Mouse (Mus musculus): ENCODE results near the gene Nek1. TPM values are rescaled to one million over a fixed set of nuclear protein-coding genes. Genes with fewer than 3 reads are reported as not detected.

The Nek1 gene
- polyA plus RNA-seq, 1 experiment from 2014 or later, result 30.3 TPM

DNA sequence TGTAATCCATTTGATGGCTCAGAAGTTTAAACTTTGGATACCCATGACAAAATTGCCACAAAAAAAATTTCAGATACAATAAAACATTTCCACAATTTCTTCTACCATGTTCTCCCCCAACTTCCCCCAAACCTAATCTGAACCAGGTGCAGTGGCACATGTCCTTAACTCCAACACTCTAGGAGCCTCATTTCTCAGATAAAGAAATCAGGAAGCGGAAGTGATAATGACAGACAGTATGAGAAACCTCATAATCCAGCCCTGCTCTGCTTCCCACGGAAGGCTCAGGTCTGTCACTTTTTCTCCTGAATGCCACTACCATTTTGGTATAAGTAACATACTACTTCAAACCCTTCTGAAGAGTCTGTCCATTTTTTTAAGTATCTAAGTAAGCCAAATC lies 29.1 kb upstream of the Nek1 start:
- 78% methylated on average over 2 of the region's 2 CpGs for WGBS
- H3K4me3 ChIP-seq (replicated peaks; ENCODE audit: low read length), result no peak overlapping the region
- H3K36me3 ChIP-seq (replicated peaks; ENCODE audit: control insufficient read depth, insufficient read depth), result no peaks in the 10 kb centered on the region
- H3K27ac ChIP-seq, result no peak overlapping the region
- no peaks in the 10 kb centered on the region for H3K9me3 ChIP-seq (ENCODE audit: control insufficient read depth, low read length)
- DNase-seq (ENCODE audit: low spot score) (no peak), ATAC-seq (ENCODE audit: low FRiP score) (no peak)
- H3K4me1 ChIP-seq (replicated peaks; ENCODE audit: control insufficient read depth, insufficient read depth, low read length), result no peaks in the 10 kb centered on the region
- H3K9ac ChIP-seq, result no peak overlapping the region
- no peak overlapping the region for H3K4me2 ChIP-seq (replicated peaks)
- H3K27me3 ChIP-seq (ENCODE audit: control insufficient read depth, insufficient read depth, low read length), result no peaks in the 10 kb centered on the region

DNA sequence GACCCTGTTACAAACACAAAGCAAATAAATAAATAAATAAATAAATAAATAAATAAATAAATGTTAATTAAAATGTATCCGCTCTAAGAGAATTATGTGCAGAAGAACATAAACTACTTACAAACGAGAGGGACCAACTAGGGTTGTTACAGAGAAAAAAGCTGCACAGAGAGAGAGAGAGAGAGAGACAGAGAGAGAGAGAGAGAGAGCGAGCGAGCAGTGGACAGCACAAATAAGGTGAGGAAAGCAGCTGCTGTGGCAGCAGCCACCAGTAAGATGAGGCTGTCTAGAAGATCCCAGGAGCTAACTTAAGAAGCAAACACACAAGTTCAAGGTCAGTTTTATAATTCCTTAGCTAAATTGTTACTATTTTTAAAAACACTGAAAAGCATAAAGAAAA lies 28.5 kb upstream of the Nek1 start:
- Histone ChIP-seq H3K36me3 (replicated peaks; ENCODE audit: control insufficient read depth, insufficient read depth) (no peaks in the 10 kb centered on the region), H3K27me3 (ENCODE audit: control insufficient read depth, insufficient read depth, low read length) (no peaks in the 10 kb centered on the region), H3K9me3 (ENCODE audit: control insufficient read depth, low read length) (no peaks in the 10 kb centered on the region), H3K4me3 (replicated peaks; ENCODE audit: low read length) (no peak overlapping the region), H3K9ac (no peak overlapping the region), H3K27ac (no peak overlapping the region), H3K4me1 (replicated peaks; ENCODE audit: control insufficient read depth, insufficient read depth, low read length) (no peaks in the 10 kb centered on the region), H3K4me2 (replicated peaks) (no peak overlapping the region)
- no peak for ATAC-seq (ENCODE audit: low FRiP score)
- DNase-seq (ENCODE audit: low spot score), result no peak
- 92% methylated on average over 4 of the region's 4 CpGs for WGBS

DNA sequence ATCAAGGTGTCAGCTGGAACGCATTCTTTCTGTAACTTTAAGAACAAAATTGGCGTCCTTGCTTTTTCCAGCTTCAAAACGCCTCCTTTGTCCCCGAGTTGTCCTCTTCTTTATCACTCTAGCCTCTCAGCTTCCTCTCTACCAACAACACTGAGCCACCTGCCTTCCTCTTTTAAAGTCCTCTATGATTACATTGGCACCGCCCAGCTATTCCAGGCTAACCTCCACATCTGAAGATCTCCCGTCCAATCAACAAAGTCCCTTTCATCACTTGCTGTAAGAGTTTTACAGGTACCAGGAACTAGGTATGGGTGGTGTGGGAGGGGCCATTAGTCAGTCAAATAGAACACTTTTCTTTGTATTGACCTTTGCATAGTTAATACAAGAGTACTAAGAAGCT lies 27.7 kb upstream of the Nek1 start:
- Histone ChIP-seq H3K27ac (no peak overlapping the region), H3K27me3 (ENCODE audit: control insufficient read depth, insufficient read depth, low read length) (no peaks in the 10 kb centered on the region), H3K4me1 (replicated peaks; ENCODE audit: control insufficient read depth, insufficient read depth, low read length) (no peaks in the 10 kb centered on the region), H3K4me2 (replicated peaks) (no peak overlapping the region), H3K36me3 (replicated peaks; ENCODE audit: control insufficient read depth, insufficient read depth) (no peaks in the 10 kb centered on the region), H3K9ac (no peak overlapping the region), H3K9me3 (ENCODE audit: control insufficient read depth, low read length) (no peaks in the 10 kb centered on the region), H3K4me3 (replicated peaks; ENCODE audit: low read length) (no peak overlapping the region)
- no peak for DNase-seq (ENCODE audit: low spot score)
- no peak for ATAC-seq (ENCODE audit: low FRiP score)
- WGBS, result 70% methylated on average over 6 of the region's 6 CpGs

DNA sequence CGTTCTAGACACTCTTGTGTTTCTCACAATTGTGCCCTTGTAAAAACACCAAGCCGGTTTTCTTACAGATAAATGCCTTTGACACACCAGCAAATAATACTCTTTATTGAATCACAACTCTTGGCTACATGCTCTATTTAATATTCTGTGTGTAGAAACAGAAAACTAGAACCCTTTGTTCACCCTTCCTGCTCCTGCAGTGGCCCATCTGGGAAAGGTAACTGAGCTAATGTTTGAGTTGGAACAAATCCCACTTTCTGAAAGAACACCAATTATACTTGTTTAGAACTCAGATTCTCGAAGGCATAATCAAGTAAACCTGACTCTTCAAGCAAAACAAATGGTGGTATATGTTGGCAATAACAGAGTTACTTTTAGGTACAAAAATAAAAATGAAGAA lies 27.3 kb upstream of the Nek1 start:
- no peak for DNase-seq (ENCODE audit: low spot score)
- no peaks in the 10 kb centered on the region for H3K9me3 ChIP-seq (ENCODE audit: control insufficient read depth, low read length)
- no peak overlapping the region for H3K27ac ChIP-seq
- no peak for ATAC-seq (ENCODE audit: low FRiP score)
- H3K4me3 ChIP-seq (replicated peaks; ENCODE audit: low read length), result no peak overlapping the region
- no peaks in the 10 kb centered on the region for H3K36me3 ChIP-seq (replicated peaks; ENCODE audit: control insufficient read depth, insufficient read depth)
- no peak overlapping the region for H3K4me2 ChIP-seq (replicated peaks)
- WGBS, result 59% methylated on average over 3 of the region's 3 CpGs
- H3K4me1 ChIP-seq (replicated peaks; ENCODE audit: control insufficient read depth, insufficient read depth, low read length), result no peaks in the 10 kb centered on the region
- H3K27me3 ChIP-seq (ENCODE audit: control insufficient read depth, insufficient read depth, low read length), result no peaks in the 10 kb centered on the region
- no peak overlapping the region for H3K9ac ChIP-seq

DNA sequence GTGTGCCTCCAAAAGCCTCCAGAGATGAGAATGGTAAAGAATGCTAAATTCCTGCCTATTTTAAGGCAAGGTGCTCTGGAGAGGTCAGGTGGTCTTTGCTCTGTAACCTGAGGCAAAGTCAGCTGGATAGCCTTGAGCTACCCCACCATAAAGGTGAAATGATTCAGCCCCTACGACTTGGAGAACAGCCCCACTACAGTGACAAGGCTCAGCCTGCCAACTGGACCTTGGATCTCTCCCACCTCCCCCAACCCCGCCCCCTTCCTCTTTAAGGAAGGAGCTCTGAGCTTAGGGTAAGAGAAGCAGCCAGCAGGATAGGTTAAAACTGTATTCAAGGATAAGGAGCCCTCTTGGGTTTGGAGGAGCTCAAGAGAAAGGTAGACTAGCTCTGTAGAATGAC lies 23.9 kb upstream of the Nek1 start:
- no peak for ATAC-seq (ENCODE audit: low FRiP score)
- Histone ChIP-seq H3K9ac (no peak overlapping the region), H3K27me3 (ENCODE audit: control insufficient read depth, insufficient read depth, low read length) (no peaks in the 10 kb centered on the region), H3K27ac (no peak overlapping the region), H3K4me3 (replicated peaks; ENCODE audit: low read length) (no peak overlapping the region), H3K4me2 (replicated peaks) (no peak overlapping the region), H3K36me3 (replicated peaks; ENCODE audit: control insufficient read depth, insufficient read depth) (no peaks in the 10 kb centered on the region), H3K9me3 (ENCODE audit: control insufficient read depth, low read length) (no peaks in the 10 kb centered on the region), H3K4me1 (replicated peaks; ENCODE audit: control insufficient read depth, insufficient read depth, low read length) (no peaks in the 10 kb centered on the region)
- 55% methylated on average over 2 of the region's 2 CpGs for WGBS
- DNase-seq (ENCODE audit: low spot score), result no peak

DNA sequence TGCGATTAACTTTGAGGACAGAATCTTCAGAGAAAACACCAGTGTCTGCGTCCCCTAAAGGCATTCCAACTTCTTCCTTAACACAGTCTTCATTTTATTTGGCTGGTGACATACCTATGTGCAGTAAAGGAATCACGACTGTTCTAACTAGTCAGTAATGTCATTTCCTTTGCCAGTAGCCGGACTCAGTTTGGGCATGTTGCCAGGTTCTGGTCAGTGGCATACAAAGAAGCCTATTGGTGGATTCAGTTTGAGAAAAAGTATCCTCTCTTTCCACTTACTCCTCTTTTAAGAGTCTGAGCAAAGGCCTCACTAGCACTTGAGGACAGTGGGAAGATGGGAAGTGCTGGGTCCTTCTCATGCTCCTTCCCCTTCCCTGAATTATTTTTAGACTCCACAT lies 21.2 kb upstream of the Nek1 start:
- Histone ChIP-seq H3K27me3 (ENCODE audit: control insufficient read depth, insufficient read depth, low read length) (no peaks in the 10 kb centered on the region), H3K4me3 (replicated peaks; ENCODE audit: low read length) (no peak overlapping the region), H3K4me2 (replicated peaks) (no peak overlapping the region), H3K9me3 (ENCODE audit: control insufficient read depth, low read length) (no peaks in the 10 kb centered on the region), H3K4me1 (replicated peaks; ENCODE audit: control insufficient read depth, insufficient read depth, low read length) (no peaks in the 10 kb centered on the region), H3K27ac (no peak overlapping the region), H3K9ac (no peak overlapping the region), H3K36me3 (replicated peaks; ENCODE audit: control insufficient read depth, insufficient read depth) (no peaks in the 10 kb centered on the region)
- DNase-seq (ENCODE audit: low spot score) (peak; percentile 47), ATAC-seq (ENCODE audit: low FRiP score) (no peak)
- 69% methylated on average over 4 of the region's 4 CpGs for WGBS

DNA sequence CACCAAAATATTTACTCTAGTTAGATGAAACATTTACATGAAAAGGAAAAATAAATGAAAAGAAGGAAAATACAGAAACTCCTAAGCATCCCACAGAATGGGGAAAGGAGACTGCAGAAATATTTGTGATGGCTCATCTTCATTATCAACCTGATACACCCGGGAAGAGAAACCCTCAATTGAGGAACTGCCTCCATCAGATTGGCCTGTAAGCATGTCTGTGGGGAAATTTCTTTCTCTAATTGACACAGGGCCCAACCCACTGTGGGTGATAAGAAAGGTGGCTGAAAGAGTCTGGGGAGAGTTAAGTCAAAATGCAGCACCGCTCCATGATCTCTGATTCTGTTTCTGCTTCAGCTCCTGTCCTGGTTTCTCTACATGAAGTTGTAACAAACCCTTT lies 19.5 kb upstream of the Nek1 start:
- Histone ChIP-seq H3K27ac (no peak overlapping the region), H3K27me3 (ENCODE audit: control insufficient read depth, insufficient read depth, low read length) (no peaks in the 10 kb centered on the region), H3K9me3 (ENCODE audit: control insufficient read depth, low read length) (no peaks in the 10 kb centered on the region), H3K9ac (no peak overlapping the region), H3K4me2 (replicated peaks) (no peak overlapping the region), H3K4me3 (replicated peaks; ENCODE audit: low read length) (no peak overlapping the region), H3K36me3 (replicated peaks; ENCODE audit: control insufficient read depth, insufficient read depth) (no peaks in the 10 kb centered on the region), H3K4me1 (replicated peaks; ENCODE audit: control insufficient read depth, insufficient read depth, low read length) (no peaks in the 10 kb centered on the region)
- ATAC-seq (ENCODE audit: low FRiP score) (no peak), DNase-seq (ENCODE audit: low spot score) (no peak)
- 85% methylated on average over 2 of the region's 2 CpGs for whole genome bisulfite sequencing

DNA sequence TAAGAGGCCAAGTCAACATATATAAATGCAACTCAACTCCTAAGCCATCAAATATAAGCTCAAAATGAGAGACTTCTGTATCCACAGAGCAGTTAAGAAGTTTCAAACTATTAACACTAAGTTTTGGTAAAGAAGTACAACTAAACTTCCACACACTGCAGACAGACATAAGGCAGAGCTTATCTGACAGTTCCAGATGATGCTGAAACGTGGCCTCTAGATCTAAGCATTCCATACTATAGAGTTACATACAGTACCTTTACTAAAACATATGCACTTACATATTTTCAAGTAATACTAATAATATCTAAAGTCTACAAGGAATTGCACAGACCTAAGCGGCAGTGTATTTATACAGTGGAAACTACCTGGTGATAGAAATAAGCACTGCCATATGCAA lies 18.2 kb upstream of the Nek1 start:
- H3K4me3 ChIP-seq (replicated peaks; ENCODE audit: low read length), result no peak overlapping the region
- H3K4me2 ChIP-seq (replicated peaks), result no peak overlapping the region
- no peaks in the 10 kb centered on the region for H3K36me3 ChIP-seq (replicated peaks; ENCODE audit: control insufficient read depth, insufficient read depth)
- H3K27me3 ChIP-seq (ENCODE audit: control insufficient read depth, insufficient read depth, low read length), result no peaks in the 10 kb centered on the region
- H3K27ac ChIP-seq, result no peak overlapping the region
- no peak for DNase-seq (ENCODE audit: low spot score)
- H3K9ac ChIP-seq, result no peak overlapping the region
- WGBS, result 92% methylated on average over 2 of the region's 2 CpGs
- no peaks in the 10 kb centered on the region for H3K9me3 ChIP-seq (ENCODE audit: control insufficient read depth, low read length)
- H3K4me1 ChIP-seq (replicated peaks; ENCODE audit: control insufficient read depth, insufficient read depth, low read length), result no peaks in the 10 kb centered on the region
- no peak for ATAC-seq (ENCODE audit: low FRiP score)

DNA sequence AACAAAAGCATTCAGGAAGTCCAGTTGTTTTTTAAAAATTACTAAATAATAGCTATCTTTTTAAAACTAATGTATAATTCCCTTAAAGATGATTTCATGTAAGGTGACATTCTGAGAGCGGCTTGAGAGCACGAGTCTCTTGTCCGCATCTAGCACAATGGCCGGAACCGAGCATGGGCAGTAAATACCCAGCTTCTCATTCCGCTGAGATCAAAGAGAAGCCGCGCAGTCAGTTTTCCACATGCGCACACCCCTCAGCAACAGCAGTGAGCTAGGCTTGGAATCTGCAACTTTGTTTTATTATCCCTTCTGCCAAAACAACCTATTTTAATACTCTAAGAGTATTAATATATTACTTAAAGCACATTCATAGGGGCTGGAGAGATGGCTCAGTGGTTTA lies 16.2 kb upstream of the Nek1 start:
- Histone ChIP-seq H3K27me3 (ENCODE audit: control insufficient read depth, insufficient read depth, low read length) (no peaks in the 10 kb centered on the region), H3K9ac (no peak overlapping the region), H3K27ac (no peak overlapping the region), H3K4me2 (replicated peaks) (no peak overlapping the region), H3K36me3 (replicated peaks; ENCODE audit: control insufficient read depth, insufficient read depth) (no peaks in the 10 kb centered on the region), H3K9me3 (ENCODE audit: control insufficient read depth, low read length) (no peaks in the 10 kb centered on the region), H3K4me1 (replicated peaks; ENCODE audit: control insufficient read depth, insufficient read depth, low read length) (peaks cover 10% of the 10 kb centered on the region), H3K4me3 (replicated peaks; ENCODE audit: low read length) (no peak overlapping the region)
- no peak for DNase-seq (ENCODE audit: low spot score)
- ATAC-seq (ENCODE audit: low FRiP score), result no peak
- WGBS, result 81% methylated on average over 9 of the region's 9 CpGs

DNA sequence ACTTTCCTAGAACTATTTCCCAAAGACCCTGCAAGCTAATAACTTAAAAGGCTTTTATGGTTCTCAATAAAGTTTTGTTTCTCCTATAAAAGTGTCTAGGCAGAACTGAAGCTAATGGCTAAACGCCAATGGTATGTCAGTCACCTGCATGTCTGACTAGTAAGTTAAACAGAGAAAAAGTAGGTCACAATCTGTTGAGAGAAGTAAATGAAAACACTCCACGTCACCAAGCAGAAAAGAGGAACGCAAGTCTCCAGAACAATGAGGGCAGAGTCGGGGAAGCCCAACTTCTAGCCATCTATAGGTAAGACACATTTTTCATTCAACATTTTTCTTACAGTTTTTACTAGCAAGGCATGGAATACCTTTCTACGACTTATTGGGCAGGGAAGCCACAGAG lies 14.5 kb upstream of the Nek1 start:
- DNase-seq (ENCODE audit: low spot score), result no peak
- Histone ChIP-seq H3K27me3 (ENCODE audit: control insufficient read depth, insufficient read depth, low read length) (no peaks in the 10 kb centered on the region), H3K9ac (no peak overlapping the region), H3K9me3 (ENCODE audit: control insufficient read depth, low read length) (no peaks in the 10 kb centered on the region), H3K36me3 (replicated peaks; ENCODE audit: control insufficient read depth, insufficient read depth) (no peaks in the 10 kb centered on the region), H3K4me3 (replicated peaks; ENCODE audit: low read length) (no peak overlapping the region), H3K27ac (no peak overlapping the region), H3K4me2 (replicated peaks) (no peak overlapping the region), H3K4me1 (replicated peaks; ENCODE audit: control insufficient read depth, insufficient read depth, low read length) (peaks cover 15% of the 10 kb centered on the region)
- ATAC-seq (ENCODE audit: low FRiP score), result no peak
- 88% methylated on average over 5 of the region's 5 CpGs for WGBS

Measured in hindbrain, embryonic 14.5 days (tissue).